Mouse (Mus musculus): ENCODE measurements around the gene Rnf220. TPM values are rescaled to one million over a fixed set of nuclear protein-coding genes. Genes with fewer than 3 reads are reported as not detected.

Gene Rnf220
- total RNA-seq, 2 experiments from 2014 or later = 31.6 to 35.3 TPM

Other genes starting within 250 kb of the Rnf220 start
- 10 to 100 TPM; 22.6 to 31.5 TPM for gene Tmem53, start 245.1 kb downstream of the Rnf220 start, total RNA-seq (2021)
- gene Armh1, start 244.9 kb downstream of the Rnf220 start, total RNA-seq (2021) = under 1 TPM; 0.15 to 0.33 TPM
- gene Eri3, start 53.3 kb upstream of the Rnf220 start, total RNA-seq (2021) = 10 to 100 TPM; 75.4 to 82.6 TPM
- gene Dmap1, start 185.2 kb upstream of the Rnf220 start, total RNA-seq (2021) = 10 to 100 TPM; 16.6 to 19.2 TPM
- gene Gm12845, start 227.4 kb upstream of the Rnf220 start, total RNA-seq (2021) = not detected

Measured in heart, postnatal 14 days (tissue).